Mouse (Mus musculus) heart, postnatal 14 days (tissue): ENCODE data around the gene Gm20388. TPM values are rescaled to one million over a fixed set of nuclear protein-coding genes. Genes with fewer than 3 reads are reported as not detected.
A peak's percentile ranks its signal among the peaks of the same experiment; 100 is the strongest.

Source experiments
- DNase-seq, 2 experiments: peaks; one replicate each; pipeline ENCODE4 v3.0.0; 2021 to 2022
- intact Hi-C: fragments of 180-260 bp; cut with DNase I; formaldehyde crosslinking; loops from one replicate; pipeline ENCODE4 v1.15.1; 2025
- total RNA-seq, 2 experiments: library from RNA; stranded (reverse); gene quantifications; 2 replicates each; pipeline ENCODE4 v1.2.3; 2021

Gene Gm20388
- total RNA-seq, 2 experiments from 2014 or later = 0.24 TPM; not detected in 1

DNA sequence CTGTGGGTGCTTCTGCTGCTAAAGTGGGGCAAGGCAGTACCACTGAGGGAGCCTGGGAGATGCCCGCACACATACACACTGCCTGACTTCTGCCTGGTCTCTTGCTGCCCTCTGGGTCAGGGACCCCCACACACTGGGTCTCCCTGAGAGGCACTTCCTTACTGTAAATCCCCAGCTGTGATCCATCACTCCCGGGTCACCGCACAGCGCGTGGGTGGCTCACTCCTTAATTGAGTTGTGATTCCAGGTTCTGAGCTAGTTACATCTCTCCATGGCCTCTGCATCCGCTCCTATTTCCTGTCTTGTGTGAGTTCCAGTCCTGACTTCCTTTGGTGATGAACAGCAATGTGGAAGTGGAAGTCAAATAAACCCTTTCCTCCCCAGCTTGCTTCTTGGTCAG, 3420.1 kb downstream of the Gm20388 start:
- DNase-seq = no peak
- intact Hi-C loops = loop anchor here (2.0 kb wide), 1 partner anchor 22 kb away; no protein-coding TSS in a partner anchor

DNA sequence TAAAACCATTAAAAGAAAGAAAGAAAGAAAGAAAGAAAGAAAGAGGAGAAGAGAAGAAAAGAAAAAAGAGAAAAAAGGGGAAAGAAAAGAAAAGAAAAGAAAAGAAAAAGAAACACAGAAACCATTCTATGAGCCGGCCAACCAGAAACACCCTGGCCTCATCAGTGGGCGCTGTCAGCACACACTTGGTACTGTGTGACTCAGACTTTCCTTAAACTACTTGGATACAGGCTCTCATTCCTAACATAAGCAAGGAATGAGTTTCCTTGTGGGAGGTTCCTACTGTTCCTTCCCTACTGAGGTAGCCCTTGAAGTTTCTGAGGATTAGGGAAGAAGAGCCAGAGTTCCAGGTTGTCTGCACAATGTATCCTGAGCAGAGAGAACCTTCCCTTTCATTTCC, 3420.7 kb downstream of the Gm20388 start:
- intact Hi-C loops = loop anchor here (2.0 kb wide), 1 partner anchor 22 kb away; no protein-coding TSS in a partner anchor
- no peak for DNase-seq

DNA sequence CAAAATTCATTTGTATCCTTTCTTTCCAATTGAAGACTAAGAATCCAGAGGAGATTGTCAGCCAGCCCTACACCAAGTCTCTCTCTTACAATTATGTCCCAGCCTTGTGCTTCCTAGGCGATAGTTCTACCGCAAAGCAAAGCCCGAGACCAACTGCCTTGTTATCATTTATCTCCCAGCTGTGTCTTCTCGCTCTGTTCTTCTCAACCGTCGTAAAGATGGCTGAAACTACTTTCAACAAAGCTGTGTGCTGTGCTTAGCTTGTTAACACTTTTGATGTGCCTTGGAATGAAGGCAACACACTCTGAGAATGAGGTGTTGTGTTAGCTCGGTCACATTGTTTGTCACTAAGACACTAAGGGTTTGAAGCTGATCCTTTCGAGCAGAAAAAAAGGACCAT, 3421.2 kb downstream of the Gm20388 start:
- intact Hi-C loops = loop anchor here (2.0 kb wide), 1 partner anchor 21 kb away; no protein-coding TSS in a partner anchor
- DNase-seq = no peak

DNA sequence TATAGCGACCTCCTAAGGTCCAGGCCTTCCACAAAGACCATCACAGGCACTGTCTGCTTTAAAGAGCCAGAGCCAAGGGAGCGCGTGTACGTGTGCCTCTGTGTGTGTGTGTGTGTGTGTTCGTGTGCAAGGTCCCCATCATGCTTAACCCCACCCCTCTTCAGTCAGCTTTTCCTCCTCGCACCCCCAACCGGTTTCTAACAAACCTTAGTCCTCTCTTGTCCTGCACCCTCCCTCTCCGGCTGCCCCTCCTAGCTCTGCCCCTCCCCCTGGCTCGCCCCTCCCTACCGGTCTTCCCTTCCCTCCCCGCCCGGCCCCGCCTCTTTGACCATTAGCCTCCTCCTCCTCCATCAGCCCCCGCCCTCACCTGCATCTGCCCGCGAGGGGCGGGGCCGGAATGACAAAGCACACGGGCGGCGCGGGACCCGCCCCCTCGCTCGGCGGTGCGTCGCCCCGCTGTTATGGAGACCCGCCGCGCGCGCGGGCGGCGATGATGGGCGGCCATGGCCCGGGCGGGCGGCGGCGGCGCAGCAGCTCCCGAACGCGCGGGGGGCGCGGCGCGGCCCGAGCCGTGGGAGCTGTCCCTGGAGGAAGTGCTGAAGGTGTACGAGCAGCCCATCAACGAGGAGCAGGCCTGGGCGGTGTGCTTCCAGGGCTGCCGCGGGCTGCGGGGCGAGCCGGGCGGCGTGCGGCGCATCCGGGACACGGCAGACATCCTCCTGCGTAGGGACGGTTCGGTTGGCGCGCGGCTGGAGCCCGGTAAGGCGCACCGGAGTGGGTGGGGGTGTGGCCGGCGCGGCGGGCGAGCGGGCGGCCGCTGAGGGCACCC, 3421.8 kb downstream of the Gm20388 start, which contains the start of gene Spire2:
TSS of gene Spire2 (plus strand) at position 452 of the 829 bp plus-strand sequence.
- DNase-seq = peak; percentile 86 to 89
- intact Hi-C loops = no loop called here

DNA sequence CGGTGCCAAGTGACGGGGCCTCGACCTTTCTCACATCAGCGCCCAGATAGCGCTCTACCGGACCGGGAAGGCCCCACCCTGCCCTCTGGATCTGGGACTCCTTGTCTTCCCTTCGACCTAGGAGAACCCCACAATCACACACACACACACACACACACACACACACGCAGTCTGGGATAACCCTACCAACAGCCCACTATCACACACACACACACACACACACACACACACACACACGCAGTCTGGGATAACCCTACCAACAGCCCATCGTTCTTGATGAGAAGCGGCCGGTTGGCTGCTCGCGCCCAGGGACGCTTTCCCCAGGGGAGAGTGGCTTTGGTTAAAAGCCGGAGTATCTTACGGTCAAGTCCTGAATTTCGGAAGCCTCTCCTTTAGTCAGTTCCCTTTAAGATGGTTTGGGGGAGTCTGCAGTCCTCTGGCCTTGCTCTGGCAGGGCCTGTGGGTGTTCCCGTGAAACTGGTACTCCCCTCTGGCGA, 3422.5 kb downstream of the Gm20388 start:
- DNase-seq = no peak
- intact Hi-C loops = no loop called here

DNA sequence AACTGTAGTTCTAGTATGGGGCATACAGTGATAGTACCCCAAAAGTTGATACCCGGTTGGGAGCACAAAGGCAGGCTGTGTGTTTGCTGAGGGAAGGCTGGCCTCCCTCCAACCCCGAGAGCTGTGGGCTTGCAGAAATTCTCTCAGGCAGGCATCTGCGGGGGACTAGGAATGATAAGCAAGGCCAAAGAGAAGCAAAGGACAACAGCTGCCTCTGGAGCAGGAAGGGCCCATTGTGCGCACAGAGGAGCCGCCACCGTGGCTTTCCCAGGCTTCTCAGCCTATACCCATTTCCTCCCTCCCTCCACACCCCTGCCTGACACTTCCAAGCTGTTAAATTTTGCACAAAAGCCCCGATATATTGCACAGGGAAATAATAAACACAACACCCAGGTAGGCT, 3423.2 kb downstream of the Gm20388 start:
- no peak for DNase-seq
- intact Hi-C loops = no loop called here

DNA sequence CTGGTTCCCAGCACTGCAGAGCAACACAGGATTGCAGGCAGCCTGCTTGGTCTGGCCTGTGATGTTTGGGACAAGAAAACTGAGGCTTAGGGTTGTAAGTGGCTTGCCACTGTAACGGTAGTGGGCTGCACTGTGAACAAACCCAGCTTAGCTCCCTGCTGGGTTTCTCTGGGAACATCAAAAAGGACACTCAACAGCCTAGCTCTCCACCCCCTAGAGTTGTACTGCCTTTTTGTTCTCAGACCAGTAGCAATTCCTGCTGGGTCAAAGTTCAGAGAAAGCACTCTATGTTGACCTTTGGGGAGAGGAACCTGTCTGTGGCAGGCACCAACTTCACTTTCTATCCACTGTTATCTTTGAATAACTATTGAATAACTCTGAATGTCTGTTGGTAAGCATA, 3423.8 kb downstream of the Gm20388 start:
- intact Hi-C loops = no loop called here
- no peak for DNase-seq

DNA sequence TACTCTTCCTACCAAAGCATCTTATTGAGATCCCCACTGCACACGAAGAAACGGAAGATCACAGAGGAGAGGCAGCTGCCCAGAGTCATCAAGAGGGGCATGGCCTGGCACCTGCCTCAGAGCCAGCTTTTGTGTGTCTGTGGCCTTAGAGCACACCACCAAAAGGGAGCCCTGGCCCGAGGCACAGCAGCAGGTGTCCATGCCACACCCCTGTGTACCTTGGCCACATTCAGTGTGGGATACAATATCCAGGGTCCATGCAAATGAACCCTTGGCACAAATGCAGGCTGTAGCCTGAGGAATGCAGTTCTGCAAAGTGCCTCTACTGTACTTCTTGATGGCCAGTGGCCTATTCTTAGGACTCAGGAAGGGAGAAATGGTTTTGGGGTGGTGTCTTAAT, 3426.8 kb downstream of the Gm20388 start:
- intact Hi-C loops = no loop called here
- DNase-seq = no peak

DNA sequence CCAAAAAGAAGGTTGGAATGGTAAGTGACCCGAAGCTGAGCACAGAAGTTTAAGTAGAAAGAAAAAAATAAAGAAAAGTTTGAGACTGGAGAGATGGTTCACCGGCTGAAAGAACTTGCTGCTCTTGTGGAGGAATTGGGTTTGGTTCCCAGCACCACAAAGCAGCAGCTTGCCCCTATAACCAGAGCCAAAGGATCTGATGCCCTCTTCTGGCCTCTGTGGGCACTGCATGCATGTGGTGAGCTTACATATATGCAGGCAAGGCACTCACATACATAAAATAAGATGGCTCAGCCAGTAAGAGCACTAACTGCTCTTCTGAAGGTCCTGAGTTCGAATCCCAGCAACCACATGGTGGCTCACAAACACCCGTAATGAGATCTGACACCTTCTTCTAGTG, 3429.4 kb downstream of the Gm20388 start:
- intact Hi-C loops = no loop called here
- no peak for DNase-seq

DNA sequence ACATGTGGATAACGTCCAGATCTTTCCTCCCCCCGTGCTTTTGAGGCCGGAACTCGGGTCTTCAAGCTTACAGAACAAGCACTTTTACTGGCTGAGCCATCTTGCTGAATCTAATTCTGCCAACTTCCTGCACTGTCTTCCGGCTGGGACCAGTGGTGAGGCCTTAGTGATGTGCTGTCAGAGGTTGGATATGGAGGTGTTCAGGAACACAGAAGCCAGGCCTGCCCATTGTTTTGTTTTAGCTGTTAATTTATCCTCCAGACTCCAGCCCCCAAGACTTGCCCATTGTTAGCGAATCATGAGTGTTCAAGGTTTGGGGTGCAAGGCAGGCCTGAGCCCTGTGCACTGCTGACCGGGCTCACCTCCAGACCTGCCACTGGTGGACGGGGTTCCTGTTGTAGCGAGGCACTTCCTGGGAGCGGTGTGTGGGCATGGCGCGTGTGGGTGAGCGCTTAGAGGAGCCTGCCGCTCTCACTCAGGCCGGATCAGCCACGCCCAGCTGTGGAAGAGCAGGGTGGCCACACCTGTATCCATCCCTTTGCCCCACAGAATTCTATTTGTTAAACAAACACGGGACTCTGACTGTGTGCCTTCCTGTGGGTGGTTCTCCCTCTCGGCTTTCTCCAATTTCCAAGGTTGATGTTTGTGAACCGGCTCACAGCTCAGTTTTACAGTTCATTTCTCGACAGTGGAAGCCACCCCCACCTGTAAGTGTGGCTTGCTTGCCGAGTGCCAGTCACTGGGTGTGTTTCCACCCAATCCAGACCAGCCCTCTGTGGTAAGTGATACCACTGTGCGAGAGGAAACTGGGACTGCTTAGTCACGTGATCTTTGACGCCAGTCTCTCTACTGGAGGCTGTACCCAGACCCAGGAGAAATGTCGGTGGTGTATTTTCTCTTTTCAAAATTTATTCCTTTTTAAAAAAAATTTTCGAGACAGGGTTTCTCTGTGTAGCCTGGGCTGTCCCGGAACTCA, 3430.7 kb downstream of the Gm20388 start:
- intact Hi-C loops = no loop called here
- no peak for DNase-seq

DNA sequence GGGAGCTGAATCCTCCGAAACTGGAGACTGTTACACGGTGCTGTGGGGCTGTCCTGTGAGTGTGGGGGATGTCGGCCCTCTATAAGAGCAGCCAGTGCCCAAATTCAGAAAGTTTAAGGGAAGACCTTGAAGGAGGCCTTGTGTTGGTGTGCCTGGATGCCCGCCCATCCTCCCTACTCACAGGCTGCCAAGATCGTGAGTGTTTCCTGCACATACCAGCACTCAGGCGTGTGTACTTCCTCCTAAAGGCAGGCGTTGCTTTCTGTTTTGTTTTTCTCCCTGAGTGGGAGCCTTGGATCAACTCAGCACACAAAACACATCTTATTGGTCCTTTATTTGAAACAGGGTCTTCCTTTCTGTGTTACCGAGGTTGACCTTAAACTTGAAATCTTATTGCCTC, 3431.6 kb downstream of the Gm20388 start:
- intact Hi-C loops = no loop called here
- no peak for DNase-seq

DNA sequence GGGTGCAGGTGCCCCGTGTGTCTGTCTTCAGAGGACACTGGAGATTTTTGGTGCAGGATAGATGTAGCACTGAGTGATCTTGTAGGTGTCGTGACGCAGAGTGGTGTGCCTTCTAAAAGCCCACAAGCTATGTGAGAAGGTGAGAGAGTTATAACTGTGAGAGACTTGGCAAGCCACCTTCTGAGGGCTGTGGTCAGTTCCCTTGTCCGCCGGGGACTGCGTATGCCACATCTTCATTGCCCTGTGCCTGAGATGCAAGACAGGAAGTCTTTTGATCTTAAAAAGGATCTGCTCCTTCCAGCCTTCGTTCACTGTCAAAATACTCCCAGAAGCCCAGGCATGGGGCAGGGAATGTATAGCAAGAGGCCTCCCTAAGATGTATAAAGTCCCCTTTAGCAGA, 3432.3 kb downstream of the Gm20388 start:
- no peak for DNase-seq
- intact Hi-C loops = no loop called here

DNA sequence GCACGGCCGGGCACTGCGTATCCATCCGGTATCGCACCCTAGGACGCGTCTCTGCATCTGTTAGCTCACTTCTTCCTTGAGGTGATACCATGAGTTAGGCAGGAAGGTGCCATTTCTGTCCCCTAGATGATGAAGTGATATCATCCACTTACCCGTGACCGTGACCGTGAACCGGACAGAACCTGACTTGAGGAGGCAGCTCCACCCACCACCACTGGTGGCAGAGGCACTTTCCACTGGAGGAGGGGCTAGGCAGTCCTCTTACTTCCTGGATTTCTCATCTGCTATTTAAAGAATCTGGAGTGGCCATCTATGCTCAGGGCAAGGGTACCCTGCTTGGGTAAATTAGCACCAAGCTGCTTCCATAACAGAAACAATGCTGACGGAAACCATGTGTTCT, 3432.8 kb downstream of the Gm20388 start:
- intact Hi-C loops = no loop called here
- no peak for DNase-seq

DNA sequence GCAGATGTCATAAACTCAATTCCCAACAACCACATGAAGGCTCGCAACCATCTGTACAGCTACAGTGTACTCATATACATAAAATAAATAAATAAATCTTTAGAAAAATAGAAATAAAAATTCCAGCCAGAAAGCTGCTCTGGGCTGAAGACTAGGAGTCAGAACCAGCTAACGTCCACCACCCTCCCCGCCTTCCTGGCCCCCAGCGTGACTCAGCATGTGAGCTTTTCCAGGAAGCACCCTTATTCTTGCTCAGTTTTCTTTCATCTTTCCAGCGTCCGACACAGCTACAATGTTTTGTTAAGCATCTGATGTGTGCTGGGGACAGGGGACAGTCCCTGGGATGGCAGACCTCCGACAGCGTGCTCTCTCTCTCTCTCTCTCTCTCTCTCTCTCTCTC, 3434.5 kb downstream of the Gm20388 start:
- intact Hi-C loops = no loop called here
- DNase-seq = no peak

DNA sequence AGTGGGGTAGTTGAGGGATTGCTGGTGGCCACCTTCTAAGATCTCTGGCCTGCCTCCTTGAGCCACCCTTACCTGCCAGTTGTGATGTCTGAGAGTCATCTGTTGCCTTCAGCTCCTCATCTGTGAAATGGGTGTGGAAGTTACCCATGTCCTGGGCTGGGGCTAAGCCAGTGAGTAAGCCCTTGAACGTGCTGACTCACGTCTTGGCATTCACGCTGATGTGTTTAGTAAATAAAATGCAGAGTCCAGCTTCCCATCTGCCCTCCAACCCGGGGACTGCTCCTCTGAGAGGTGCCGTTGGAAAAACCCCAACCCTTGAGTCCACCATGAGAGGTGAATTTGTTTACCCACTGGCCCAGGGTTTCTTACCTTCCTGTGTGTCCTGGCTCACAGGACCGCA, 3435.2 kb downstream of the Gm20388 start:
- DNase-seq = no peak
- intact Hi-C loops = no loop called here

DNA sequence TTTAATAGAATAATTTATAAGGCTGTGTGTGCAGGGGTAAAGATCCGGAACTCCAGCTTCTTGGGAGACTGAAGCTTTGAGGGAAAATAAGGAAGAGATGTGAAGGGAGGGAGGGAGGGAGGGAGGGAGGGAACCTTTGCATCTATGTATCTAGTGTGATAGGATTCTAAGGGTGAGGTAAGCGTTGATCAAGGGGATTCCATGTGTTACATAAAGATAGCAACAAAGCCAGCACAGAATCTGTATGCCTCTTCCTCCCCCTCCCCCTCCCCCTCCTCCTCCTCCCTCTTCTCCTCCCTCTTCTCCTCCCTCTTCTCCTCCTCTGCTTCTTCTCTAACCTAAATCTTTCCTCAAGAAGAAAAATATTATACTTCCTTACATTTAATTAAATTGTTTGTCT, 3436.7 kb downstream of the Gm20388 start:
- DNase-seq = no peak
- intact Hi-C loops = no loop called here

DNA sequence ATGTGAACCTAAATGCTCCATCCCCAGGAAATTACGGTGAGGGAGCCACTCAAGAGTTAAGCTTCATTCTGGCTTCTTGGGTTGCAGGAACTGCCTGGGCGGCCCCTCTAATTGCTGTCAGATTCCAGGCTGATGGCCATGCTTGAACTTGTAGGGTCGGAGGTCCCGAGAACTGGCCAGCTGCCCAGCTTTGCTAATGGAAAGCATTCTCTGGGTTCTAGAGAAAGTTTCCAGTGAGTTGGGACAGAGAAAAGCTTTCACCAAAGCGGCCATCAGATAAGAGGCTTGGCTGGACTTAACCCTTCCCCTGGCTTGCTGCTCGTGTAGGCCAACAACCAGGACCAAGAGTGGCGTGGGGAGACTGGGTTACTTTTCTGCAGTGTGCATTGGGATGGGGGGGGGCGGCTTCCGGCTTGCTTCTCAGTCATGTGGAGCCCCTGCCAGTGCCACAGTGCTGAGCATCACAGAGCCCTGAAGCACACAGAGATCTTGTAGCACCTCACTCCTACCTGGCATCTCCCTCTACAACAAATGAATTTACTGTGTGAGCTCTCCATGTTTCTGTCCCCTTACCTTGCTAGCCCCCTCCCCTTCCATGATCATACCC, 3437.7 kb downstream of the Gm20388 start:
- intact Hi-C loops = no loop called here
- DNase-seq = peak; percentile 53 to 69

DNA sequence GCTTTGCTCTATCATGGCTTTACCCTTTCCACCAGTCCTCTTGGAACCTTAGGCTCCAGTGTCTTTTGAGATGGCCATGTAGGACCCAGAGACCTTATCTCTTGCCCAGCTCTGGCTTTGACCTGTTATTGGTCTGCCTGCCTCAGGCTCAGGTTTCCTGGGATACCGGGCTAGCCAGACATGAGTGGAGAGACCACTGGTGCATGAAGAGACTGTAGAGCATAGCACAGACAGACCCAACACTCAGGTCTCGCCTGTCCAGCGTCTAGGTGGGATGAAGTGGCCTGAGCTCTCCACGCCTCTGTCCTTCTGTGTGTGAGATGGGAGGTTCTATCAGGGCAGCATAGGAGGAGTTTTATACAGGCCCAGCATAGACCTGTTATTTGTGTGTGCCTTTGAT, 3438.4 kb downstream of the Gm20388 start:
- intact Hi-C loops = no loop called here
- DNase-seq = no peak

DNA sequence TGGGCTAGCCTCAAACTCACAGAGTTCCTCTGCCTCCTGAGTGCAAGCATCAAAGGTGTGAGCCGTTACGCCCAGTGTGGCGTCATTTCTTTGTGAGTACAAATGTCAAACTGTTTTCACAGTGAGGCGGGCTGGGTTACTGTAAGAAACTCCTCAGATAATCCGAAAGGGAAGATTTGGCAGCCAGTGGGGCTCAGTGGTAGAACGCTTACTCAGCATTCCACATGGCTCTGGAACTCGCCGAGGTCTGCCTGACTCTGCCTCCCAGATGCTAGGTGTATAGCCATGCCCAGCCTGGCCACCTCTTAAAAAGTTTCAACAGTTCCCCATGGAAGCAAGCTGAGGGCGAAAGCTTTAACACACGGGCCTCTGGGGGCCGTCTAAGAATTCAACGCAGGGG, 3441.5 kb downstream of the Gm20388 start:
- intact Hi-C loops = loop anchor here (2.0 kb wide), 1 partner anchor 21 kb away; no protein-coding TSS in a partner anchor
- no peak for DNase-seq

DNA sequence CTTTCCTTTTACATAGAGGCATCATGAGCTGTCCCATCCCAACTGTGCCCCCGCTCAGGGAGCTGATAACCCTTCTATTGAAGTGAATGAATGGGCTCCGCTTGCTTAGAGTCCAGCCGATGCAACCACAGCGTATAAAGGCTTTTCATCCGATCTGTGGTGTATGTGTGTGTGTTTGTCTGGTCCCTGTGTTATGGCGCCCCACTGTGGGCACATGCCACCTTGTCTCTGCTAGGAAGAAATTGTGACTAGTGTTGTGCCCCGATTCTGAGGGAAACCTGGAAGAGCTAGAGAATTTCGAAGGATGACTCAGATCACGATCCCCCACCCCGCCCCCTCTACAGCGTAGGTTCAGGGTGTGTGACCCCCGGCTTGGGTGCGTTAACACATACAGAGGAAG, 3442.1 kb downstream of the Gm20388 start:
- DNase-seq = peak; percentile 29 to 37
- intact Hi-C loops = loop anchor here (2.0 kb wide), 1 partner anchor 22 kb away; no protein-coding TSS in a partner anchor
